Mouse (Mus musculus): Measurements from ENCODE around the gene Enah. TPM values are rescaled to one million over a fixed set of nuclear protein-coding genes. Genes with fewer than 3 reads are reported as not detected.

The Enah gene
- polyA plus RNA-seq, 1 experiment, result 3.9 TPM

DNA sequence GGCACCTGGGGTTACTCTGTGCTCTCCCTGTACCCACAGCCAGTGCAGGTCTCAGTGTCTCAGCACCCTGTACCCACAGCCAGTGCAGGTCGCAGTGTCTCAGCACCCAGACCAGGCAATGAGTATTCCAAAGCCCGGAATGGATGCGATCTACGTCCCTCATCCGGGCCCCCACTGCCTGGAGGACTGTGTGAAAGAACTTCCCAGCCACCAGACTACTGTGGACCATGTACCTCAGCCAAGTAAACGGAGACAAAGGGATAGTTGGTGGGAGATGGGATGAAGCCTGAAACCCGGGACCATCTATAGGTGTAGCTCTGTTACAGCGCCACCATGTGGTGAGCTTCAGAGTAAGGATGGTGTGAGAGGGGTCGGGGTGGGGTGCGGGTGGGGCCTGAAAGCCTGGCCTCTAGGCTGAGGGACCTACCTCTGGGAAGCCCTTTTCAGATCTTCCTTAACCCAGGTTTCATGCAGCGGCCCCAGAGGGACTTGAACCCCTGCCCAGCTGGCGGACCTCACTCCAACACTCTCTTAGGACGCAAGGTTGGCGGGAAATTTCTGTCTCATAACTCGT lies 139.0 kb downstream of the Enah start:
- Histone ChIP-seq H3K27ac (ENCODE audit: insufficient read depth, low read depth, low read length) (no peak overlapping the region), H3K27me3 (ENCODE audit: control insufficient read depth, insufficient read depth, low read length) (no peaks in the 10 kb centered on the region), H3K36me3 (ENCODE audit: control insufficient read depth, insufficient read depth, low read length) (no peaks in the 10 kb centered on the region), H3K4me3 (ENCODE audit: low read depth, low read length) (no peak overlapping the region), H3K4me1 (ENCODE audit: control insufficient read depth, insufficient read depth, insufficient read length, low read length) (peaks cover 12% of the 10 kb centered on the region)
- TF ChIP-seq CTCF (IDR thresholded peaks at IDR 0.05; ENCODE audit: extremely low read depth, insufficient read length, insufficient replicate concordance, low read depth, low read length), result peak; percentile 34; the same call in 1 of the 2 replicates
- TF ChIP-seq POLR2A (IDR thresholded peaks at IDR 0.05; ENCODE audit: low read depth, low read length), result no peak
- 65% methylated on average over 15 of the region's 15 CpGs for WGBS

DNA sequence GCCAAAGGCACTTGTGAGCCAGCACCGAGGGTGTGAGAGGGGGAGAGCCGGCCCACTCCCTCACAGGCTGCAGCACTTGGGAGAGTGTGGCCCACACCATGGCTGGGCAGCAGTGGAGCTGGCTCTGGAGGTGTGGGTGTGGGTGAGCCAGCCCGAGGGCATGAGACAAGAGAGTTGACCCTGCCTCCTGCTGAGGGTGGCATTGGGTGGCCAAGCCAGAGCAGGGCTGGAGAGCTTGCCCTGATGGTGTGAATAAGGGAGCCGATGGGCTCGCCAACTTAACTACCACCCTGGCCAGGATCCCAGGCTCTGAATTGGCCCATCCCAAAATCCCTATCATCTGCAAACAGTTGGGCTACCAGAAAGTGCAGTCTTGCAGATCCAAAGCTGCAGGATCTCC lies 141.4 kb downstream of the Enah start:
- Histone ChIP-seq H3K4me1 (ENCODE audit: control insufficient read depth, insufficient read depth, insufficient read length, low read length) (peaks cover 12% of the 10 kb centered on the region), H3K27ac (ENCODE audit: insufficient read depth, low read depth, low read length) (no peak overlapping the region), H3K36me3 (ENCODE audit: control insufficient read depth, insufficient read depth, low read length) (no peaks in the 10 kb centered on the region), H3K4me3 (ENCODE audit: low read depth, low read length) (no peak overlapping the region), H3K27me3 (ENCODE audit: control insufficient read depth, insufficient read depth, low read length) (no peaks in the 10 kb centered on the region)
- TF ChIP-seq CTCF (IDR thresholded peaks at IDR 0.05; ENCODE audit: extremely low read depth, insufficient read length, insufficient replicate concordance, low read depth, low read length), result no peak
- TF ChIP-seq POLR2A (IDR thresholded peaks at IDR 0.05; ENCODE audit: low read depth, low read length), result no peak
- WGBS, result 49% methylated on average over 5 of the region's 5 CpGs

DNA sequence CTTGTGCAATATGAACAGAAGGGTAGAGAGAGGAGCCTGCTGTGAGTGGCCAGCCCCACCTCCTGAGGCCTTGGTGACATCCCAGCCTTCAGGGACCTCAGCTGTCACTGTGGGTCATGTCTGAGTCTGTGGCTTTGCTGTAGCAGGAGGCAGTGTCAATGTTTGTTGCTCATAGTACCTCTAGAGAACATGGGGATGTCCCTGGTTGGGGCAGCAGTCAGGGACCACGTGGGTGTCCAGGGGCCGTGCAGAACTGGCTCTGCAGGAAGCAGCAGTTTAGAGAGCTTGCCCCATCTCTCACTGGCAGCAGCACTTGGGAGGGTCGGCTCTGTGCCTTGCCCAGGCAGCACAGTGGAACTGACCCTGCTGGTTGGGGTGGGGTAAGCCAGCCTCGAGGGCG lies 142.7 kb downstream of the Enah start:
- TF ChIP-seq CTCF (IDR thresholded peaks at IDR 0.05; ENCODE audit: extremely low read depth, insufficient read length, insufficient replicate concordance, low read depth, low read length) (no peak), POLR2A (IDR thresholded peaks at IDR 0.05; ENCODE audit: low read depth, low read length) (no peak)
- WGBS, result 30% methylated on average over 5 of the region's 5 CpGs
- Histone ChIP-seq H3K27me3 (ENCODE audit: control insufficient read depth, insufficient read depth, low read length) (no peaks in the 10 kb centered on the region), H3K4me3 (ENCODE audit: low read depth, low read length) (no peak overlapping the region), H3K27ac (ENCODE audit: insufficient read depth, low read depth, low read length) (no peak overlapping the region), H3K36me3 (ENCODE audit: control insufficient read depth, insufficient read depth, low read length) (no peaks in the 10 kb centered on the region), H3K4me1 (ENCODE audit: control insufficient read depth, insufficient read depth, insufficient read length, low read length) (peaks cover 12% of the 10 kb centered on the region)

GRCm38 (mm10) chr1:181876656-181877055 lies 143.1 kb downstream of the Enah start:
- 85% methylated on average over 3 of the region's 3 CpGs for WGBS
- no peak overlapping the region for H3K4me3 ChIP-seq (ENCODE audit: low read depth, low read length)
- no peaks in the 10 kb centered on the region for H3K36me3 ChIP-seq (ENCODE audit: control insufficient read depth, insufficient read depth, low read length)
- H3K27ac ChIP-seq (ENCODE audit: insufficient read depth, low read depth, low read length), result no peak overlapping the region
- TF ChIP-seq POLR2A (IDR thresholded peaks at IDR 0.05; ENCODE audit: low read depth, low read length), result no peak
- no peak for TF ChIP-seq CTCF (IDR thresholded peaks at IDR 0.05; ENCODE audit: extremely low read depth, insufficient read length, insufficient replicate concordance, low read depth, low read length)
- H3K27me3 ChIP-seq (ENCODE audit: control insufficient read depth, insufficient read depth, low read length), result no peaks in the 10 kb centered on the region
- H3K4me1 ChIP-seq (ENCODE audit: control insufficient read depth, insufficient read depth, insufficient read length, low read length), result peaks cover 12% of the 10 kb centered on the region

DNA sequence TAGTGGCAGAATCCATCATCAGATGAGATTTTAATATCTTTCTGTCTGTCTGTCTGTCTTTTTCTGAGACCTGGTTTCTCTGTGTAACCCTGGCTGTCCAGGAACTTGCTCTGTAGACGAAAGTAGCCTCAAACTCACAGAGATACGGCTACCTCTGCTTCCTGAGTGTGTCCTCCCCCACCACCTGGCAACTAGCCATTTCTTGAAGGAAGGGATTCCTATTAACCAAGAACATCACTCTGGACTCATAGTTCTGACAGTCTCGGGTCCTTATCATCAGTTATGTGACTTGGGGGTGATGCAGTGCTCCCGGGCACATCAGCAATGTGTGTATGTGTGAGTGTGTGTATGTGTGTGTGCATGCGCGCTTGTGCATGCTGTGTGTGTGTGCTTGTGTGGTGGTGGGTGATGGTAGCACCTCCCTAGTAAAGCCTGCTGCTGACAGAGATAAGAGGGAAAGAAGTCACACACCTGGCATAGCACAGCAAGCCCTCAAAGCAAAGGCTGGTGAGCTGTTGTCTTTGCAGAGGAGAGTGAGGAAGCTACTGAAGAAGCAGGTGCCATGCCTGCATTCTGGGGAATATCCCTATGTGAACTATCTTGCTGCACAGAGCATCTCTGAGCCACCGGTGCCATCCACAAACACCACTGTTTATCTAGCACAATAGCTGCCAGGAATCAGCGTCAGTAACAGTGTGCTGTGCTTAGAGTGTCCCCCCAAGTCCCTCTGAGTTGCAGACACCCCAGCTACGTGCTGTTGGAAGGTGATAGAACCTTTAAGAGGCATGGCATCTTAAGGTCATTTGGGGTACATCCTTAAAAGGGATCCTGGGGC lies 146.5 kb downstream of the Enah start:
- Histone ChIP-seq H3K27me3 (ENCODE audit: control insufficient read depth, insufficient read depth, low read length) (no peaks in the 10 kb centered on the region), H3K36me3 (ENCODE audit: control insufficient read depth, insufficient read depth, low read length) (no peaks in the 10 kb centered on the region), H3K4me1 (ENCODE audit: control insufficient read depth, insufficient read depth, insufficient read length, low read length) (peaks cover 7% of the 10 kb centered on the region), H3K27ac (ENCODE audit: insufficient read depth, low read depth, low read length) (no peak overlapping the region), H3K4me3 (ENCODE audit: low read depth, low read length) (no peak overlapping the region)
- no peak for TF ChIP-seq POLR2A (IDR thresholded peaks at IDR 0.05; ENCODE audit: low read depth, low read length)
- no peak for TF ChIP-seq CTCF (IDR thresholded peaks at IDR 0.05; ENCODE audit: extremely low read depth, insufficient read length, insufficient replicate concordance, low read depth, low read length)
- 61% methylated on average over 9 of the region's 9 CpGs for WGBS

GRCm38 (mm10) chr1:181872639-181873038 lies 147.2 kb downstream of the Enah start:
- peaks cover 7% of the 10 kb centered on the region; the same call in 1 of the 2 replicates for H3K4me1 ChIP-seq (ENCODE audit: control insufficient read depth, insufficient read depth, insufficient read length, low read length)
- no peaks in the 10 kb centered on the region for H3K36me3 ChIP-seq (ENCODE audit: control insufficient read depth, insufficient read depth, low read length)
- no peaks in the 10 kb centered on the region for H3K27me3 ChIP-seq (ENCODE audit: control insufficient read depth, insufficient read depth, low read length)
- H3K27ac ChIP-seq (ENCODE audit: insufficient read depth, low read depth, low read length), result no peak overlapping the region
- H3K4me3 ChIP-seq (ENCODE audit: low read depth, low read length), result no peak overlapping the region
- TF ChIP-seq CTCF (IDR thresholded peaks at IDR 0.05; ENCODE audit: extremely low read depth, insufficient read length, insufficient replicate concordance, low read depth, low read length), result no peak
- no peak for TF ChIP-seq POLR2A (IDR thresholded peaks at IDR 0.05; ENCODE audit: low read depth, low read length)
- 66% methylated on average over 3 of the region's 3 CpGs for WGBS
